Mouse (Mus musculus) embryonic facial prominence, embryonic 13.5 days (tissue): ENCODE measurements at regions not wholly inside any gene's neighbourhood (a gene's known extent, or its start where the extent isn't known, plus 50 kb on each side); places are given as distances from the start of the nearest gene placed in this dataset.

Experiments
- ATAC-seq: fragments of 200-750 bp; cut with Nextera tagmentation; 2 replicates; pipeline ENCODE4 v1.8.0; 2017; ENCODE audit warnings: low read depth; ENCODE audit not compliant: insufficient number of reproducible peaks, insufficient read depth, low FRiP score, low TSS enrichment
- H3K27ac ChIP-seq: fragments of 300-500 bp; sonication (generic); 2 replicates; pipeline ENCODE4 v1.5.1; 2015; ENCODE audit warnings: moderate library complexity, mild to moderate bottlenecking, inconsistent platforms
- H3K27me3 ChIP-seq: fragments of 300-500 bp; sonication (generic); 2 replicates; pipeline ENCODE4 v1.6.1; 2015; ENCODE audit warnings: mild to moderate bottlenecking, inconsistent platforms
- H3K36me3 ChIP-seq: fragments of 300-500 bp; sonication (generic); 2 replicates; pipeline ENCODE4 v1.6.1; 2015; ENCODE audit warnings: mild to moderate bottlenecking, inconsistent platforms
- H3K4me1 ChIP-seq: fragments of 300-500 bp; sonication (generic); 2 replicates; pipeline ENCODE4 v1.6.1; 2015; ENCODE audit warnings: inconsistent platforms
- H3K4me2 ChIP-seq: fragments of 300-500 bp; sonication (generic); 2 replicates; pipeline ENCODE4 v1.6.1; 2015; ENCODE audit warnings: moderate library complexity, mild to moderate bottlenecking, inconsistent platforms
- H3K4me3 ChIP-seq: fragments of 300-500 bp; sonication (generic); 2 replicates; pipeline ENCODE4 v1.5.1; 2015; ENCODE audit warnings: mild to moderate bottlenecking, inconsistent platforms
- H3K9ac ChIP-seq: fragments of 300-500 bp; sonication (generic); 2 replicates; pipeline ENCODE4 v1.6.1; 2015; ENCODE audit warnings: mild to moderate bottlenecking, inconsistent platforms
- H3K9me3 ChIP-seq: fragments of 300-500 bp; sonication (generic); 2 replicates; pipeline ENCODE4 v1.6.1; 2016; ENCODE audit warnings: inconsistent platforms
- WGBS: fragments of 180-500 bp; shearing (Covaris S2); methylation state at CpG from one replicate; pipeline ENCODE4 v1.1.7; 2015; ENCODE audit warnings: mixed read lengths; 5-methylcytosine and 5-hydroxymethylcytosine counted together

DNA sequence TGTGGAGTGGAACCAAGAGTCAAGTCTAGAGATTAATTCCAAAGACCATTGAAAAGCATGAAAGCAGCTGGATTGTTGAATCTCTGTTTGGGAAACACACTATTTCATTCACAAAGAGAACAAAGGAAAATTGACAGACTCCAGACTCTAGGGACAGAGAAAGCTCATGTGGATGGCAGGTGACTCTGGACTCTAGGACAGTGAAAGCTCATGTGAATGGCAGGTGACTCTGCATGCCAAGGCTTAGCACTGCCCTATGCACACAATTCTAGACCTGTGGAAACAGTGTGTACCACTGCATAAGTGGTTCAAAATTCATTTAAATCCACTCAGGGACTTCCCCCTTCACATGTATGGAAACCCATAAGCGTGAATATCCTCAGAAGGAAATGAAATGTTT is 486.0 kb upstream of the Fam92a start:
- Histone ChIP-seq H3K9me3 (no peaks in the 10 kb centered on the region), H3K36me3 (no peaks in the 10 kb centered on the region), H3K9ac (no peak overlapping the region), H3K27me3 (no peaks in the 10 kb centered on the region), H3K4me3 (no peak overlapping the region), H3K27ac (no peak overlapping the region), H3K4me1 (peaks cover 9% of the 10 kb centered on the region; the same call in 1 of the 2 replicates), H3K4me2 (no peak overlapping the region)
- no peak for ATAC-seq
- 86% methylated on average over 1 of the region's 1 CpGs for WGBS

DNA sequence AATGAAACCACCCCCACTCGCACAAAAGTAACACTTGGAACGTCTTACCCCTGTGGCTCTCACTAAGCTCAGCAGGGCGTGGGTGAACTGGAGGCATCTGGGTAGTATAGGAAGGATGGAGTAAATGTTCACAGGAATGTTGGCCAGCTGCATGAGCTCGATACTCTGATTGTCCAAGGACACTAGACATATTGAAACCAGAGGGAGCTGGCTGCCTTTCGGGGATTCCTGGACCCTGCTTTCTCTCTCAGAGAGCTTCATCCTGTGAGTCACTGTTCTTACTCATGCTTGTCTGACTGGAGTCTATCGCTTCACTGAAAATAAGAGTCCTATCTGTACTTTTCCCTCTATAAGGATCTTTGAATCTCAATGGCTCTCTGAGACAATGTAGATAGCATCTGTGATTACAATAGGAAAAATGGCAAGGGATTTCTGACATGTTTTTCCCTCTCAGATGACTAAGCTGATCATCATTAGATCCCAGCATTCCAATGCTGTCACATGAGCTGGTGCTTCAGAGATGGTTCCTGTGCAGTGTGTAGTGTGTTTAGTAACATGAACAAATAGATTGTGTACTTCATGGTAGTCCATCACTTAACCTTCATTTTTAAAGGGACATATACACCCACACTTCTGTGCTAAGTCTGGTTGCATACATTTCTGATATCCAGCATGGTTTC is 485.2 kb upstream of the Fam92a start:
- Histone ChIP-seq H3K27me3 (no peaks in the 10 kb centered on the region), H3K9ac (no peak overlapping the region), H3K4me3 (no peak overlapping the region), H3K9me3 (no peaks in the 10 kb centered on the region), H3K36me3 (no peaks in the 10 kb centered on the region), H3K27ac (no peak overlapping the region), H3K4me2 (no peak overlapping the region), H3K4me1 (peaks cover 9% of the 10 kb centered on the region; the same call in 1 of the 2 replicates)
- WGBS: 74% methylated on average over 6 of the region's 6 CpGs
- ATAC-seq: no peak

DNA sequence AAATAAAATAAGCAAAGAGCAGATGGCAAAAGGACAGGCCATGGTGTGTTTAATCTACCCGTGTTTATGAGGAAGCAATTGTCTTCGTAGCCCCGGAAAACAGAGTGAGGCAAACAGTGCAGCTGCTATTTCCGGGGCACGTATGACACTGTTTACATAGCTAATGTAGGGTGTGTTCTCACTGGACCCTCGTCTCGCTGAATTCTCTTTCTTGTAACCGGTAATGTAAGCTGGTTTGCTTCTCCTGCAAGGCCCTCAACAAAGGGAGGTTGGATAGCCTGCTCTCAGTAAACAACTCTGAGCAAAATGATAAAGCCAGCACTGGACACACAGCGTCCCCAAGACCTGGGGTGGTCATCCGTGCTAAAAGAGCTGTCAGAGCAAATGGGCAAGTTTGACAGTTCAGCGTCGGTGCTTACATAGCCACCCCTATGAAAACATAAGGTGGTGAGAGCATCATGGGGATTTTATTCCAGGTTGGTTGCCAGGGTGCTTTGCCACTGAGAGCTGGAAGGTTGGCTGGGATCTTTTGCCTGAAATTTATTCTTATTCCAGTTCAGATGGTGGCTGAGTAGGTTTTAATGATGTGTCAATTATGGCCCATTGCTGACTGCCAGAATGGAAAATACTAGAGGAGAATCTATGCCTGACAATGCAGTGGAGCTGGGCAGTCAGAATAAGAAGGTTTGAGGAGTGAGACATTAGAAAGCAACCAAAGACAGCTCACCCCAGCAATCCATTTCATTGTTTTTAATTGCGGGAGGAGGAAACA is 483.8 kb upstream of the Fam92a start:
- no peaks in the 10 kb centered on the region for H3K36me3 ChIP-seq
- no peak overlapping the region for H3K27ac ChIP-seq
- H3K27me3 ChIP-seq: no peaks in the 10 kb centered on the region
- 57% methylated on average over 13 of the region's 13 CpGs for whole genome bisulfite sequencing
- H3K4me3 ChIP-seq: no peak overlapping the region
- ATAC-seq: no peak
- H3K4me2 ChIP-seq: peak overlapping the region; percentile 23; the same call in 1 of the 2 replicates
- no peaks in the 10 kb centered on the region for H3K9me3 ChIP-seq
- peaks cover 9% of the 10 kb centered on the region; the same call in 1 of the 2 replicates for H3K4me1 ChIP-seq
- H3K9ac ChIP-seq: no peak overlapping the region

DNA sequence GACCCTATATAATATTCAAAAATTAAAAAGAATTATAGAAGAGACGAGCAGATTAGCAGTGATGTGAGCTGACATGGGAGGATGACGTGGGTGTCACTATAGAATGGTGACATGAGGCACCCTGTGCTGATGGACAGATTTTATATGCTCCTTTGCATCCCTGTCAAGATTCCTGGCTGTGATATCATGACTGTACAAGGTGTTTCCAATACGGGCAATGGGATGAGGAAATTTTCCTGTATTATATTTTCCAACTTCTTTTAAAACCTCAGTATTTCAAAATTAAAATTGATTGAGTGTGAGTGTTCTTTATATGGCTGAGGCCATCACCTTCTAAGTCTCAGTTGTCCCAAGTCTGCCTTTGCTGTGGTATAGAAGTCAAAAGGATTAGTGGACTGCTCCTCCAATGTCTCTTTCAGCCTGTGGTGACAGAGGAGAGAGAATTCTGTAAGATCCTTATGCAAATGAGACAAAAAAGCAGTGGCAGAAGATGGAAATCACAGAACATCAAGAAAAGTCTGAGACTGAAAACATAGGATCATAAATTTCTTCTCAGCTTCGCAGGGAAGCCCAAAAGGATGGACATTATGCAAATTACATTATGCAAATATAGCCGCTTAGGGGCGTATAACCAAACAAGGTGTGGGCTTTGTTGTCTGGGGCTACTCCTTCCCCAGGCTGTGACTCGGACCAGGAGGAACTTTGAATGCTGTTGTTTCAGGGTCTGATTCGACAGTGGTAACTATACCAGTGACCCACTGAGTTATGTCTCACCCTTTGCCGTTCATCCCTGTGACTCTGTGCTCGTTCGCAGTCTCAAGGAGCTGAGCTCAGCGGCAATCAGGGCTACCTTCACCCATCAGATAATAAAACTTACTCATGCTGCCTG is 483.0 kb upstream of the Fam92a start:
- no peaks in the 10 kb centered on the region for H3K27me3 ChIP-seq
- peaks cover 9% of the 10 kb centered on the region; the same call in 1 of the 2 replicates for H3K4me1 ChIP-seq
- no peaks in the 10 kb centered on the region for H3K36me3 ChIP-seq
- WGBS: 66% methylated on average over 12 of the region's 12 CpGs
- H3K9me3 ChIP-seq: no peaks in the 10 kb centered on the region
- H3K4me2 ChIP-seq: peak overlapping the region; percentile 23; the same call in 1 of the 2 replicates
- no peak overlapping the region for H3K27ac ChIP-seq
- no peak overlapping the region for H3K4me3 ChIP-seq
- no peak overlapping the region for H3K9ac ChIP-seq
- ATAC-seq: no peak

DNA sequence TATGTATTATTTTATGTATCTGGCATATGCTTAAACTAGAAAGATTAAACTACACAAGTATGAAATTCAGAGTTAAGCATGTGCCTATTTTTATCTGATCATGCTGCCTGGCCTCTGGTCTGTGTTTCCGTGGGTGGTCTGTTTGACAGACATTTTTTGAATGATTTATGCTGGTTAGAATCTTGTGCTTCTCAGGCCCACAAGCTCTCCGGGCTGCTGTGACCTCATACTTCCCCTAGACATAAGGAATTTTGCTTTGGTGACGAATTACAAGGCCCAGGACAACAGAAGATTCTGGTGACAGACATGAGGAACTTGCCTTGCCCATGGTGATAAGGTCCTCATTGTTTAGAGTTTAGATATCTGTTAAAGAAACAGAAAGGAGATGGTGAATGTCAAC is 475.9 kb upstream of the Fam92a start:
- Histone ChIP-seq H3K9me3 (no peaks in the 10 kb centered on the region), H3K9ac (no peak overlapping the region), H3K4me2 (no peak overlapping the region), H3K36me3 (no peaks in the 10 kb centered on the region), H3K27ac (no peak overlapping the region), H3K4me1 (peaks cover 6% of the 10 kb centered on the region), H3K27me3 (no peaks in the 10 kb centered on the region), H3K4me3 (no peak overlapping the region)
- no peak for ATAC-seq
- 33% methylated on average over 3 of the region's 3 CpGs for WGBS

DNA sequence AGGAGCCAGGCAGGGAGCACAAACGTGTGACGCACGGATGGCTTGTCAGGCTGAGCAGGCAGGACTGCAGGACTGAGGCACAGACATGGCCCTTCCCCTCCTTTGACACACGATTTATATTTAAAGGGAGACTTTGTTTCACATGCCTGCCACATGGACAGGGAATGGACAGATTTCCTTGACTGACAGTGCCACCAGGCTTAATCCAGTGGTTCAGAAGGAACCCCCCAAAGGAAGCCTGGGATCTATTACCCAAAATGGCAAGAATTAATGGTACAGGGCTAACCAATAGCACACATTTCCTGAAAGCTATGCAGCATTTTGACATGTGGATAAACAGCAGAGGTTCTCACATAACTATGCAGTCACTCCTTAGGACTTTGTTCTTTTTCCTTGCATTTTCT is 470.7 kb upstream of the Fam92a start:
- Histone ChIP-seq H3K36me3 (no peaks in the 10 kb centered on the region), H3K9me3 (no peaks in the 10 kb centered on the region), H3K4me2 (no peak overlapping the region), H3K9ac (no peak overlapping the region), H3K27ac (no peak overlapping the region), H3K27me3 (no peaks in the 10 kb centered on the region), H3K4me3 (no peak overlapping the region), H3K4me1 (peaks cover 14% of the 10 kb centered on the region)
- WGBS: 16% methylated on average over 4 of the region's 4 CpGs
- ATAC-seq: 0 out of 2 replicates have a peak, but pooled peaks have one; percentile 26

DNA sequence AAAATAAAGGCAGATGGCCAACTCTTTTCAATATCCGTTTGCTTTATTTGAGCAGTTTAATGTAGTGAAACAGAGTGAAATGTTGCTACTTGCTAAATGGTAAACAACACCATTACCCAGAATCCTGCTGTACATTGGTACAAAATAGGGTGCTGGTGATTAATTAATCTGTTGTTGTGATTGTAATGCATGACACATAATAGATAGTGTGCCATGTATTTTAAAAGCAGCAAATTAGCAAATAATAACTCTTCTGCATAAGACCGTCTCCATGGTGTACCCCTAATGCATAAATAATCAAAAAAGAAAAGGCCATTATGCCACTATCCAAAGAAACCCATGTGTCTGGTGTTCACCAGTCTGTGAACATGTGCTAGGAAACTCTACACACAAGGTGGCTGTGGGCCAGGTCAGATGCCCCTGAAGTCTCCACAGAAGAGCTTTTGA is 457.6 kb upstream of the Fam92a start:
- Histone ChIP-seq H3K27me3 (no peaks in the 10 kb centered on the region), H3K4me1 (peaks cover 7% of the 10 kb centered on the region; the same call in 1 of the 2 replicates), H3K27ac (no peak overlapping the region), H3K4me3 (no peak overlapping the region), H3K36me3 (no peaks in the 10 kb centered on the region), H3K9me3 (no peaks in the 10 kb centered on the region), H3K4me2 (no peak overlapping the region), H3K9ac (no peak overlapping the region)
- WGBS: 72% methylated on average over 2 of the region's 2 CpGs
- ATAC-seq: no peak

DNA sequence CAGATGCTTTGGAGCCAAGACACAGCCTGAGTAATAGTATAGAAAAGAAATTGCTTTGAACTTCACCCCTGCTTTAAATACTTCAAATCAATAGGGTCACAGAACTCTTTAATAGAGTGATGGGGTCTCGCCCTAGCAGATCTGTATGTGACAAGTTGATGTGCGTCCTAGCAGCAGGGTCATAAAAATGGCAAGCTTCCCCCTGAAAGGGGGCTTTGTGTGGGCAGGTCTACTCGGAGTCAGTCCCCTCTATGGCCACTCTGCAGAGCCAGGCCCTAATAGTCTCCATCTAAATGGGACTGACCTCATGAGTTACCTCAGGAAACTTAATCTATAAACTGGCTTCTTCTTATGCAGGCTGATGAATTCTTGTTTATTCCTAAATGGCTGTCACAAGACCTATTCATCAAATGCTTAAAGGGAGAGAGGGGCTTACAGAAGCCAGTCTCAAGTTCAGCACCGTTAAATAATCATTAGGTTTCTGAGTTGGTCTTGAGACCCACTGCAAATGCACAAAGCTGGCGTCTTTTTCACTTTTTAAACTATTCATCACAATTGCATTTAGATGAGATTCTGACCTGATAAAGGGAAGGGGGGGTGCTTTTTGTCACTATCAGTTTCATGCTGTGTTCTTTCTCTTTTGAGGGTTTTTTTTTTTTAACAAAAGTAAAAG is 457.0 kb upstream of the Fam92a start:
- H3K4me3 ChIP-seq: no peak overlapping the region
- no peak overlapping the region for H3K9ac ChIP-seq
- no peaks in the 10 kb centered on the region for H3K36me3 ChIP-seq
- peaks cover 7% of the 10 kb centered on the region; the same call in 1 of the 2 replicates for H3K4me1 ChIP-seq
- H3K4me2 ChIP-seq: no peak overlapping the region
- no peak overlapping the region for H3K27ac ChIP-seq
- no peaks in the 10 kb centered on the region for H3K27me3 ChIP-seq
- no peaks in the 10 kb centered on the region for H3K9me3 ChIP-seq
- no peak for ATAC-seq
- WGBS: 43% methylated on average over 5 of the region's 5 CpGs

DNA sequence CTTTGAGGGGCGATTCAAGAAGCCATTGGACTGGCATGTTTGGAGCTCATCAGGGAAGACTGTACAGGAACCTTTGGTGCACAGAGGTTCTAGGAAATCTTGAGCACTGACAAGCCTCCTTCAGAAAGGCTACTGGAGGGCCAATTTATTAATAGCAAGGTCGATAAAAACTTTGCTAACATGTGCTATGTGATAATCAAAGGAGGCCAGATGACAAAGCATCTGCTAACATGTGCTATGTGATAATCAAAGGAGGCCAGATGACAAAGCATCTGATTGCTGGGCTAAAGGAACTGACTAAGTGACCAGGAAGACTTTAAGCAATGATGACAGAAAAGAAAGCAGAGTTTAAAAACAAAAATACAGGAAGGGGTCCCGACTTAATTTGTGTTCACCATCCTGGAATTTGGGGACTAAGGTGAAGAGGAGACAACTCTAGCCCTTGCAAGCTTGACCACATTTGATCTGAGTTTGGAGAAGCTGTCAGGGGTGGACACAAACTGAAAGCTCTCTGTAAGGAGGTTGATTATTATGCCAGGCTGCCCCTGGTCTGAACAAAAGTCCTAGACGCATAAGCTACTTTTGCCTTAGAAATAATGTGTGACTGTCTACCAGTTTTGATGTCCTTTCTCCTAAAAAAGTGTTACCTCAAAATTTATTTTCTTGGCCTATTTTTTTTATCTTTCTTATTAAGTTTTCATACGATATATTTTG is 455.5 kb upstream of the Fam92a start:
- Histone ChIP-seq H3K36me3 (no peaks in the 10 kb centered on the region), H3K4me2 (no peak overlapping the region), H3K4me3 (no peak overlapping the region), H3K9ac (no peak overlapping the region), H3K27me3 (no peaks in the 10 kb centered on the region), H3K4me1 (peaks cover 7% of the 10 kb centered on the region; the same call in 1 of the 2 replicates), H3K9me3 (no peaks in the 10 kb centered on the region), H3K27ac (no peak overlapping the region)
- WGBS: 84% methylated on average over 5 of the region's 5 CpGs
- ATAC-seq: no peak

DNA sequence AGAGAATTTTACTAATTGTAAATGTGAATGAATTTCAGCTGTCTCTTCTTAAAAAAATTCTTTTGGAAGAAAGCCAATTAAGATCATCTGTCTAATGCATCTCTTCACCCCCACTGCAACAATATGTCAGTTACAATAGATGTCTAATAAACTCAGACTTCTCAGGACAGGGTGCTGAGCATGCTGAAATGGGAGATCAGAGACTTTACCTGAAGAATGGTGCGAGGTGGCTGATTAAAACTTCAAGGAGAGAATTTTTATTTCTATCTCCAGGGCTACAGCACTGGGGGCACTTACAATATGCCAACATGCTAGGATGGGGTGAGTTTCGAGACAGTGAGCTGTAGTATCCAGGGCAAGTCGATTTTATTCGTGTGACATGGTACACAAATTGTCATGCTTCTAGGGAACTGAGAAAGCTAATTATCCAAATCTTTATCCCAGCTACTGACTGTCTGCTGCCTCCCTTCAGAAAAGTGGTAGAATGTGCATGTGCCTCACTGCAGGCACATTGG is 449.0 kb upstream of the Fam92a start:
- H3K27me3 ChIP-seq: no peaks in the 10 kb centered on the region
- ATAC-seq: no peak
- WGBS: 59% methylated on average over 4 of the region's 4 CpGs
- H3K9ac ChIP-seq: no peak overlapping the region
- H3K4me2 ChIP-seq: no peak overlapping the region
- no peaks in the 10 kb centered on the region for H3K36me3 ChIP-seq
- H3K9me3 ChIP-seq: no peaks in the 10 kb centered on the region
- H3K27ac ChIP-seq: no peak overlapping the region
- no peaks in the 10 kb centered on the region for H3K4me1 ChIP-seq
- H3K4me3 ChIP-seq: no peak overlapping the region
